Mouse (Mus musculus) brain, embryonic 18.5 days (tissue): Measurements from ENCODE around the gene Tspan5.

ENCODE experiments used
- DNase-seq: peaks from one replicate; pipeline ENCODE4 v3.0.0-alpha.2; 2012; ENCODE audit warnings: low read depth, low spot score

Gene Tspan5

GRCm38 (mm10) chr3:138741649-138742565 is at the start of gene Tspan5:
Gene Tspan5 (plus strand): TSS chr3:138742195.
- DNase-seq = peak; percentile 72

DNA sequence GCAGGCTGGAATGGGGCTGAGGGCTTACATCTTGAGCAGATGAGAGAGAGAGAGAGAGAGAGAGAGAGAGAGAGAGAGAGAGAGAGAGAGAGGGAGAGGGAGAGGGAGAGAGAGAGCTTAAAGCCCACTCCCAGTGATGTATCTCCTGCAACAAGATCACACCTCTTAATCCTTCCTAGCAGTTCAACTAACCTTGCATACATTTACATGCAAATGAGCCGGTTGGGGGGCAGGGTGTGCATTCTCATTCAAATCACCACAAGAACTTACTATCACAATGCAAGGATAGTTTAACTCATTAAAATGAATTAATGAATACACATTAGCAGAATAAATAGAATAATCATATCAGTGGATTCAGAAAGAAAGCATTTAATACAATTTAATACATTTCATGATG is 49.7 kb upstream of the Tspan5 start:
- no peak for DNase-seq

GRCm38 (mm10) chr3:138703399-138703798 is 38.6 kb upstream of the Tspan5 start:
- DNase-seq = no peak

DNA sequence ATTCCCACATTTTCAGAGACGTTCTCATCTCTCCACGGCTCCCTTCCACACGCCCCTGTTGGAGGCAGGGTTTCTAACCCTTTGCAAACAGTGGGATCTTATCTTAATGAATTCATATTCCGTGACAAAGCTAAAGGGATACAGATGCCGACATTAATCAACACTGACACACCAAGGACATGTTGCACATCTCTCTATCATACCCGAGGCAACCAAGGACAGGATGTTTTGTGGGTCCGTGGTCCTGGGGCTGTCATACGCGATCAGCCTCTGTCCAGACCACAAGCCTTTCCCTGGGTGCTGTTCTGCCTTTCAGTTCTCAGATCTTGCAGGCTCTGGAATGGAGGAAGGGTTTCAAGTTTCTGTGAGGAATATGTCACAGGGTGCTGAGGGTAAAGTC is 37.5 kb upstream of the Tspan5 start:
- no peak for DNase-seq

DNA sequence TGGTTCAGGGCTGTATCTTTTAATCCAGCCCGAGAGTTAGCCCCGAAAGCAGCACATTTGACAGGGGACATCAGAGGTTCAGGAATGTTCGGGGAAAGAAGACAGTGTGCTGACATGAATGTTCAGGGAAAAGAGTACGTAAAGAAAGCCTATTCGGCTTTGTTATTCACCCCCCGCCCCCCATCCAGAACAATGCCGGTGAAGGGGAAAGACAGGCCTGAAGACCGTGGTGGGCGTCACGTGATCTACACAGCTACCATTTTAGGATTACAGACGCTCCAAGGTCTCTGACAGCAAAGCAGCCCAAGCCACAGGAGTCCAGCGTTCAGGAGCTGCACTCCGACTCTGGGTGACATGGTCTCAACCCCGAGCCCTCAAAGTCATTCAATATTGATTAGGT is 36.1 kb upstream of the Tspan5 start:
- no peak for DNase-seq

GRCm38 (mm10) chr3:138709183-138709582 is 32.8 kb upstream of the Tspan5 start:
- no peak for DNase-seq

DNA sequence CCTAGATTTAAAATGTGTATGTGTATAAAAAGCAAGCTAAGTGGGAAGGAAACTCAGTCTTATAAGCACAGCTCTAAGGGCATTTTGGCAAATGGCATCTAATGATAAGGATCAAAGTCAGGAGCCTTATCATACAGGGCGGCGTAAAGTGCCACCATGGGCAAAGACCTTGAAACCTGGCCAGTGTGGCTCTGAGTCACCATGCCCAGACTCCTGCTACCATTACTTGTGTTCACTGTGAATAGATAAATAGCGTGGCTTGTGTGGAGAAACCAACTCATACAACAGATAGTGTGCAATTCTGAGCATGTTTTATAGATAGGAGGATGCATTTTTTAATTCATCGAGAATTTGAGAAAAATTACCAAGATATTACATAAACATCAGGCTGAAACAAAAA is 30.0 kb upstream of the Tspan5 start:
- no peak for DNase-seq

DNA sequence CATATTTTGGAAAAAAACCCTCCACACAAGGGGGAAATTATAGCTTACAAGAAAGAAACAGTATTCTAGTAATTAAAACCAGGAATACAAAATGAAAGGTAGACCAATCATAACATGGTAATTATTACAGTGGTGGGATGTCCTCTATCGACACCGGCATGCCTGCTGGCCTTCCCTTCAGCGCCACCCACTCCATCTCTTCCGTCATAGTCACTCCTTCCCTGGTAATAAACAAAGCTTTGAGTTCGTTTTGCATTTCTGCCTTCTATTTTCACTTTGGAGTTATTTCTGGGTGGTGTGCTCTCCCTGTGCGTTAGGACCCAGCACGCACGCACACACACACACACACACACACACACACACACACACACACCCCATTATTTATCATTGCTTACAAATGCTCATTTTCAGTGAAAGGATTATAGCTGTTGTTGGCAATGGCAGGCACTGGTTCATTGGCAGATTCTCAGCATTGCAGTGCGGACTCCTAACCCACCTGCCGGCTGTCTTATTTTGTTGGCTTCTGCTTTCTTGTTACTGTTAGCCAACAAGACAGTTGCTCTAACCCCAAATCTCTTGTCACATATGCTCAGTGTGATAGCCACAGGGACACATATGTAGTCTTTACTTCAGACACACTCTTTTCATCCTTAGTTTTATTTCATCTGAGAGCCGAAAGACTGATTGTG is 29.4 kb upstream of the Tspan5 start:
- DNase-seq = no peak

DNA sequence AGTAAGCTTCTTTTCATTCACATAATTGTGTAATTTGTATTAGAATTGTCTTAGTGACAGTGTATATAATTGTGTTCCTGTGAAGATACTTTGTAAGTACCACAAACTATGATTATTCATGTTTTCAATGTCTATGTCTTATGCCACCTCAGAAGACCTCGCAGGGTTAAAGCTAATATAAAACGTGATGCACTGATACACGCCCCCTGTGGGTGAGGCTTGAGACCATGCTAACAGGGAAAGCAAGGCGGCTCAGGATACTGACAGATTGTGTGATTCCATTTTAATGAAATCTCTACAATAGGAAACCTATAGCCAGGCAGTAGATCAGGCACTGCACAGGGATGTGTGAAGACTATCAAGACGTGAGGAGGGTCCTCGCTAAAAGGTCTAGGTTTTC is 28.9 kb upstream of the Tspan5 start:
- no peak for DNase-seq

GRCm38 (mm10) chr3:138714788-138715187 is 27.2 kb upstream of the Tspan5 start:
- no peak for DNase-seq

GRCm38 (mm10) chr3:138715212-138715611 is 26.8 kb upstream of the Tspan5 start:
- DNase-seq = no peak

- no peak for DNase-seq
Measured at GRCm38 (mm10) chr3:138717040-138717439, 25.0 kb upstream of the Tspan5 start.

- no peak for DNase-seq
Measured at GRCm38 (mm10) chr3:138722152-138722551, 19.8 kb upstream of the Tspan5 start.

GRCm38 (mm10) chr3:138727571-138727970 is 14.4 kb upstream of the Tspan5 start:
- DNase-seq = no peak

DNA sequence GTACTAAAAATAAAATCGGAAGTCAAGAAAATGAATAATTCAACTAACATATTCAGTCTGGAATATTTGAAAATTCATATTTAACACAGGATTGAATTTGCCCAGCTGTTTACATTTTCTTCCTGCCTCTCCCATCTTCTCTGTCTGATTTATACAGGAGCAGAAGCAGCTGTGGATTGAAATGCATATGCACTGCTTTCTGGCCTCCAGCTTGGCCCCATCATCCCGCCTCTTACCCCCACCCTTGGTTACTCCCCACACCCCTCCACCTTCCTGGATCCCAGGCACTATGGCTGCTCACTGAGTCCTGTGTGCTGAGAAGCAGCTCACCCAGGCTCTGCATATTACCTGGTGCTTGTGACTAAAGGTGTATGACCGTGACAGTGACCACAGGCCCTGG is 13.2 kb upstream of the Tspan5 start:
- no peak for DNase-seq

DNA sequence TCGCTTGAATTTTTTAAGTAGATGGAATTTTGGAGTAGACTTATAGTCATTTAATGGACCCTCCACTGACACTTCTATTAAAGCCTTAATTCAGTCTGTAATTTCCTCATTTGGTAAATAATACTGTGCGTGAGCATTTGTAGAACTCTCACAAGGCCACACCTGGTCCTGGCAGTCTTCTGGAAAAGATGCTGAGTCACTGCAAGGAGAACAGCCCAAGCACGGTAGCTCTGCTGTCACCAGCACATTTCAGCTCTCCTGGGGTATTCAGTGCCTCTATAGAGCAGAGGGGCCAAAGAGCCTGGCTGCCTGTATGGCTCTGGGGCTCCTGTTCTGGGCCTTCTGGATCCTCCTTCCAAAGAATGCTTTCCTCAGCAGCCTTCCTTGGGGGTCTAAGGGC is 11.2 kb upstream of the Tspan5 start:
- no peak for DNase-seq

DNA sequence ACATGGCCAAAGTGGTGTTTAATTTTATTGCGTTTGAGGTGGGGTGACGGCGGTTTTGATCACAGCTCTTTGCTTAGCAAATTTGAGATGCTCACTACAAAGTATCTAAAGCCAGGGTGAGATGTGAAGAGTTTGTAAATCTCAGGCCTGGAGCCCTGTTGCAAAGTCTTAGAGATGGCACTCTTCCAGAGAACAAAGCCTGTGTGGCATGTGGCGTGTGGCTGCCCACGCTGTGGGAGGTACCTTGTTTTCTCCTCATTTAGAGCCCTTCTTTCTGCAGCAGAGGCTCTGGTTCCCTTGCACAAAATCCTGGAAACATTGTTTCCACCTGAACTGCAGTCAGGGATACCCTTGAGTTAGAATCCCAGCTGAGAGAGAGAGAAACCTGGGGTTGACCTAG is 6.2 kb upstream of the Tspan5 start:
- no peak for DNase-seq

DNA sequence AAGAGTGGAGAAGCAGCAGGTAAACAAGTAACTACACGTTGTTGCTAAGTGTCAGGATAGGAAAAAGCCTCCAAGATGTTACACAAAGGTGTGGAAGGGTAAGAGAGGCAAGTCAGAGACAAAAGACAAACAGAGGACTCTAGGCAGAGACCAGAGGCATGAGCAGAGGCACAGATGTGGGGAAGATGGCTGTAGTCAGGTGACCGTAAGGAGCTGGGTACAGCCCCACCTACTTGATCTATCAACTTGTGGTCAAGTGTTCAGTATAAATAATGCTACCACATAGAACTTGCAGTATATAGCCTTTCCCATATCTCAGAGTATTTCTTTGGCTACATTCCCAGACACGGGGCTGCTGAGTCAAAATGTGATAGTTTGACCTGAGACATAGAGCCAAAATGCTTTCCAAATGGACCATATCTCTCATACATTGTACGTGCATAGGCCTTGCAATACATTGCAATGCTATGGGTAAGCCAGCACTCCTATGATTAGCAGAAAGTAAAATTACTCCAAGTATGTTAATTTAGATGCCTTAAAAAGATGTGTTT is 2.8 kb upstream of the Tspan5 start:
- no peak for DNase-seq

DNA sequence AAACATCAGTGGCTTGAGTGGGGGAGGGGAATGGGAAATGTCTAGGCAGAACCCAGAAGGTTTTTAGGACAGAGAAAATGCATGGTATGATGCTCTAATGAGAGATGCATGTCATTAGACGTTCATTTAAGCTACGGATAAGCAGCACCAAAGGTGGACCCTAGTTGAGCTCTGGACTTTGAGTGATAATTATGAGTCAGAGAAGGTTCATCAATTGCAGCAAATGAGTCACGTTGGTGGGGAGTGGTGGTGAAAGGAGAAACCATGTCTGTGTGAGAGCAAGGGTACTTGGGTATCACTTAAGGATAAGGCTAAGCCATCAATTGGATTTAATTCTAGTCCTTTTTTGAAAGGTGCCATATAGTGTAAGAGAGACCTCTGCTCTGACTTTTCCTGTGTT is 1.7 kb upstream of the Tspan5 start:
- DNase-seq = no peak

DNA sequence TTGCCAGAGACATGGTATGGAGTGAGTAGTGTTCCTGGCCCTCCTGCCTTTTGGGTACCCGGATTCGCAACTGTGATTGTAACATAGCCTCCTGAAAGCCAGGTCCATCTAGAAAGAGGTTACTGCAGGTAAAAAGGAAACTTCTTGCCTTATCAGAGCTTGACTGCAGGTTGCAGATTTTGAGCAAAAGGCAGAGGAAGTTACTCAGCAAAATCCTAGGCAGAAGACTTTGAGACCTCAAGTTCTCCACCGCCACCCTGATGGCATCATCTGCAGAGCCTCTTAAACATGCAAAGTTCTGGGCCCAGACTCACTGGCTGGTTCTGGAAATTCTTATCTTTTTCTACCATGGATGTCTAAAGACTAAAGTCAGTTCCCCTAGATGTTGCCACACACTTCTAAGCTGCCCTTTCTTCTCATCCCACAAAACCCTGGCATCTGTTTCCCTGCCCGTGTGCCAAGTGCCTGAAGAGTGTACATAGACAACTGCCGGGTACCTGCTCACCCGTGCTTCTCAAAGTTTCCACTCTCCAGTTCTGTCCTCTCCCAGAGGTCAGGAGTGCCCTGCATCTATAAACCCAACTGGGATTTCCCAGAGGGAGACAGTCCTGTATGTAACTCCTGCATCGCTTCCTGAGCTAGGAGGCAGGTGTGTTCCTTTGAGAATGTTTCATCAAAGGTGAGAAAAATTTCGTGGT is 1.0 kb upstream of the Tspan5 start:
- DNase-seq = no peak

DNA sequence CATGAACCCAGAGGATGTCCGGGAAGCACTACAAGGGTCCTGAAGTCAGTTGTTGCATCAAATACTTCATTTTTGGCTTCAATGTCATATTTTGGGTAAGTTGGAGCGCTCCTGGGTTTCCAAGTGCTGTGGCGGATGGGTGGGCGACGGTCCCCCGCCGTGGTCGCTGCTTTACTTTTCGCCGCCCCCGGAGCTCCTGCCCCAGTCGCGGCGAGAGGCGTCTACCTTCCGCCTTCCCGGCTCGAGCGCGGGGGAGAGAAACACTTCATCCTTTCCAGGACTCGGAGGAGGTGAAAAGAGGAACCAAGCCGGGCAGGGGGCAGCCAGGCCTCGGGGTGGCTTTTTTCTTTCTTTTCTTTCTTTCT is 553 bp downstream of the Tspan5 start:
- DNase-seq = no peak

- no peak for DNase-seq
Measured at GRCm38 (mm10) chr3:138743061-138743671, 1.2 kb downstream of the Tspan5 start.
